Mouse (Mus musculus): ENCODE data around the gene Obp2b.

Obp2b gene

DNA sequence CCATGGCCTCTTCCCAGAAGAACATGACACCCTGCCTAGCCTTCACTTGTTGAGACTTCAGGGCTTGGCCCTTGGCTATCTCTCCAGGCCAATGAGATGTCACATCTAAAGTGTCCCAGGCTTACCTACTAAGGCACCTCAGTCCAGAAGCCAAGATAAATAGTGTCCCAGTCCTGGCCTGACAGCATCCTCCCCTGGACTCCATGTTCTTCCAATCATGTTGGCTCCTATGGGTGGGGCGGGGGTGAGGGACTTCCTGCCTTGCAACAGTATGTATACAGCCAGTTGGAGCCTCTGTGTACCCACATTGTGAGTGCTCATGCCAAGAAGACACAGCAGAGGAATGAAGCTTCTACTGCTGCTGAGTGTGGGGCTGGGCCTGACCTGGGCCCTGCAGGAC, 39.9 kb downstream of the Obp2b start, which contains the start of gene Lcn11:
Gene Lcn11 (plus strand): TSS at position 301 of the 400 bp plus-strand sequence.
- DNase-seq (ENCODE audit: low spot score): no peak

DNA sequence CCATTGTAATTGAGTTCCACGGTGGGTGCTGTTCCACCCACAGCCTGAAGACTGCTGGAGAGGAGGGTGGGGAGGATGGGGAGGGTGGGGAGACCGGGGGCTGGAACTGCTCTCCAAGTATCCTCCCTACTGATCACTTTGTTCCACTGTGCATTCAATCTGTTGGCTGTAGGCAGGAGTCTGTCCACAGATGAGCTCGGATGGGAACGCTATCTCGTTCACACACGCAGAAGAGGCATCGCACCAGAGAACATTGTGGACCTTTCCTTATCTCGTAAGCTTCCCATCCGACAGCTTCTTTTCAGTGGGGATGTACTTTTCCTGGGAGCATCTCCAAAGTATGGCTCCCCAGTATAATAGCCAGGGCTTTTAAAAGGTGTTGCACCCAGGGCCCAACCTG, 42.3 kb downstream of the Obp2b start:
- no peak for DNase-seq (ENCODE audit: low spot score)

- no peak for DNase-seq (ENCODE audit: low spot score)
Observed at GRCm38 (mm10) chr2:25780921-25781320, 44.1 kb downstream of the Obp2b start.

- DNase-seq (ENCODE audit: low spot score): no peak
Observed at GRCm38 (mm10) chr2:25781957-25782356, 45.1 kb downstream of the Obp2b start, which contains the start of gene Gm13539. Gm13539 (plus strand) TSS chr2:25782257.

DNA sequence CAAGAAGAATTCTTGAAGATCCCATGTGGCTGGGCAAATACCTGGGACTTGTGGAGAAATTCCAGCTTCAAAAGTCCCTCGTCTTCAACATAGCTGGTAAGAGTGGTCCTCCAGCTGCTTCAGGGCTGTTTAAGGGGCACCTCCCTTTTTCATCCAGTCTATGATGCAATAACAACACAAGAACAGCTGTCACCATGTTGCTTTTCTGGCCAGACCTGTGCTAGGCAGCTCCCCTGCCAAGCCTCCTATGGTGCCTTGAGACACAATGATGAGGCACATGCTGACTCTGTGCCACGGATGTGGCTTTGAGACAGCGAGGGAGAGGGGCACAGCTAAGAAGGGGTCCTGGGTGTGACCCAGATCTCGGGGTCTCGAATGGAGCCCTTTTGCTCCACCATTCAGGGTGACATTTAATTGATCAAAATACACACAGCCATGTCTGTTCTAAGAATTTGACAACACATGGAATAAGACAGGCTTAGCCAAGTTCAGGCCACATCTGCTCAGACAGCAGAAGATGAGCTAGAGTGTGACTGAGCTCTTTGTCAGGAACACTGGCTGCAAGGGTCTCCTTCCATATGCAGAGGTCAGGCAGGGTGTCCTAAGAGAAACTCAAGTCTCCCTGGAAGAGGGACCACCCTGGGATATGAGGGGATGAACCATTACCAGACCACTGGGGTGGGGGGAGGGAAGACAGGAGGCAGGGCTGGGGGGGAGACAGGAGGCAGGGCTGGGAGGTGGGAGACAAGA, 48.9 kb downstream of the Obp2b start:
- DNase-seq (ENCODE audit: low spot score): no peak

DNA sequence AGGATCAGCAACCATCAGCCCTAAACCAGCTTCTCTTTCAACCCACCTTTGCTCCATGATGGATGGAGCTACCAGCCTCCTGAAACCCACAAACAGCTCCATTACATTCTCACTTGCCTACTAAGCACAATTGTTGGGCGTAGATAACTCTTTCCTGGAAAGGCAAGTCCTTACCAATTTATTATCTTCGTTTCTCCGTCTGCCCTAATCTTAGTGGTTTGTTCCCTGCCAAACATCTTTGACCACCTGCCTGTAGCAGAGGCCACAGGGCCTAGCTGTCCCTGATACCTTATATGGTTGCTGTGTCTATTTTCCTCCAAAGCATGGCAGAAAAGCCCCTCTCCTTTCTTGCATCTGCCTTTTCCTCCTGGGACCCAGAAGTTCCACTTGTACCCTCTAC, 52.3 kb downstream of the Obp2b start:
- no peak for DNase-seq (ENCODE audit: low spot score)

Data from MN1 (cell line).